Mouse (Mus musculus) megakaryocyte, embryonic 14.5 days (primary cell): ENCODE data around the gene 1700001O22Rik.

Experiments used
- FLI1 ChIP-seq: IDR thresholded peaks from 2 replicates; pipeline ENCODE4 v1.6.1; 2012; ENCODE audit warnings: low read length, inconsistent platforms, mixed read lengths
- GATA1 ChIP-seq: IDR thresholded peaks from 3 replicates; pipeline ENCODE4 v1.6.1; 2012; ENCODE audit warnings: mixed read lengths, low read length, inconsistent platforms, borderline replicate concordance

GRCm38 (mm10) chr2:30822460-30822859, 19.0 kb upstream of the 1700001O22Rik start:
- TF ChIP-seq FLI1, result no peak
- TF ChIP-seq GATA1, result no peak
